Mouse (Mus musculus) cortical plate, adult 2 months (tissue): ENCODE results near the gene Arpp21.

Source experiments
- CTCF ChIP-seq: fragments of 200-500 bp; IDR thresholded peaks from 2 replicates; pipeline ENCODE4 v1.5.1; 2011; ENCODE audit warnings: mild to moderate bottlenecking, control low read depth, low read length; ENCODE audit not compliant: insufficient read depth; ENCODE audit errors: extremely low read depth
- POLR2A ChIP-seq: fragments of 200-500 bp; IDR thresholded peaks from 2 replicates; pipeline ENCODE4 v1.6.1; 2011; ENCODE audit warnings: mild to moderate bottlenecking, low read length, control low read depth; ENCODE audit not compliant: insufficient read depth; ENCODE audit errors: extremely low read depth

GRCm38 (mm10) chr9:112032169-112032568, 203.6 kb downstream of the Arpp21 start:
- TF ChIP-seq CTCF (no peak), POLR2A (no peak)
